Mouse (Mus musculus): ENCODE data around the gene Lbhd2. TPM values are rescaled to one million over a fixed set of nuclear protein-coding genes. Genes with fewer than 3 reads are reported as not detected.

Gene Lbhd2
- polyA plus RNA-seq, 1 experiment from 2014 or later, result 2.0 TPM

DNA sequence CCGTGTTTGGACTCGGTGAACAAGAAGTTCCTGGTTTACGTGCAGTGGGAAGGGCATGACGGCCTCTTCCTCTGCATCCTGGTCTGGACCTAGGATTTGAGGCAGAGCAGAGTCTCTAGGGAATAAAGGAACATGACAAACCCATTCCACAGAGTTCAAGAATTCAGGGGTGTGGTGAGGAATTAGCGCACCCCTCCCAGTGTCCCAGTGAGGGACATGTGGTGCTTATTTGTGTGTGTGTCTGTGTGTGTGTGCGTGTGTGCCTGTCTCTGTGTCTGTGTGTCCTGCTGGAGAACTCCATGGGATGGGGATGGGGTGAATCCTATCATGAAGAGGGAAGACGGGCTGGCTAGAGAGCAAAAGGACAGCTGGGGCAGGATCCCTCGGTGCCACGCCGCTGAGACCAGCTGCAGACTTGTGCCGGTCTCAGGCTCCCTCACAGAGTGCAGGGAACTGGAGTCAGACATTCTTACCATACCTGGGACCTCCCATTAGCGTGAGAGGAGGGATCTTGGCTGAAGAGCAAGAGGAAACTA lies 48.8 kb downstream of the Lbhd2 start:
- Histone ChIP-seq H3K27ac (no peak overlapping the region), H3K9ac (no peak overlapping the region), H3K27me3 (peaks cover 65% of the 10 kb centered on the region), H3K36me3 (no peaks in the 10 kb centered on the region), H3K4me3 (no peak overlapping the region), H3K9me3 (no peaks in the 10 kb centered on the region), H3K4me2 (no peak overlapping the region), H3K4me1 (peaks cover 34% of the 10 kb centered on the region)
- ATAC-seq (ENCODE audit: insufficient number of reproducible peaks, insufficient read depth, low FRiP score, low TSS enrichment, low read depth), result no peak
- 51% methylated on average over 12 of the region's 12 CpGs for WGBS

DNA sequence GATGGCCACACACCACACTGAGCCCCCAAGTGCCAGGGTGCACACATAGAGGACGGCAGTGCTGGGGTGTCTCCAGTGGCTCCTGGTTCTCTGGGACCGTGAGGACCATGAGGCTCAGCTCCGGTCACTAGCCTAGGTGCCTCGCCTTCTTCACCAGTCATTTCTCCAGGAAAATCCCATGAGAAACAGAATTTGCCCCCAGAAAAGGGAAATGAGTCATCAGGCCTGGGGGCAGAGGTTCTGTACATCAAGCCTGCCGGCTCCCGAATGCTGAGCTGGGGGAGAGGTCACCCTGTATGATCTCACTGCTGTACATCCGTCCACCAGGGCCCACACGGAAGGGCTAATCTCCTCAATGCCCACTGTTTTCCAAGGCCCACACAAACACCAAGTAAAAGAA lies 49.3 kb downstream of the Lbhd2 start:
- Histone ChIP-seq H3K4me1 (peaks cover 29% of the 10 kb centered on the region), H3K9ac (no peak overlapping the region), H3K4me2 (no peak overlapping the region), H3K27me3 (peaks cover 64% of the 10 kb centered on the region), H3K36me3 (no peaks in the 10 kb centered on the region), H3K4me3 (no peak overlapping the region), H3K27ac (no peak overlapping the region), H3K9me3 (no peaks in the 10 kb centered on the region)
- no peak for ATAC-seq (ENCODE audit: insufficient number of reproducible peaks, insufficient read depth, low FRiP score, low TSS enrichment, low read depth)
- 53% methylated on average over 8 of the region's 8 CpGs for WGBS

DNA sequence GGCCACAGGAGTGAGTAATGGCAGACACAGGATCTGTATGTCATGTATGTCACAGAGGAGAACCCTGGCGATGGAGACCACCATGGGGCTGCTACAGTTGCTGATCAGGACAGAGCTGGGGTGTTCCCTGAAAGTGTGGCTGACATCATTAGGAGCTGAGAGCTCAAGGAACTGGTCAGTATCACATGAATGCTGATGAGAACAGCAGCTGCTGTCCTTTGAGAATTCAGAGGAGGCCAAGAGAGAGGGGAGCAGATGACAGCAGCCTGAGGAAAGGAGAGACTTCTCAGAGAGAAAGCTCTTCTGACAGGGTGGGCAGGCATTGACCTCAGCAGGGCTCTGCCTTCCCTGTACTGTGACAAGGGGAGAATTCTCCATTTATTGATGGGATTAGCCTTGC lies 51.1 kb downstream of the Lbhd2 start:
- Histone ChIP-seq H3K4me3 (no peak overlapping the region), H3K36me3 (no peaks in the 10 kb centered on the region), H3K9ac (no peak overlapping the region), H3K4me2 (no peak overlapping the region), H3K27ac (no peak overlapping the region), H3K27me3 (peaks cover 48% of the 10 kb centered on the region), H3K4me1 (peaks cover 28% of the 10 kb centered on the region), H3K9me3 (no peaks in the 10 kb centered on the region)
- WGBS, result 78% methylated on average over 1 of the region's 1 CpGs
- ATAC-seq (ENCODE audit: insufficient number of reproducible peaks, insufficient read depth, low FRiP score, low TSS enrichment, low read depth), result no peak

Other genes starting within 250 kb of the Lbhd2 start
- 13.6 and 15.0 TPM in 2 replicates for gene Traf3, start 240.4 kb upstream of the Lbhd2 start, polyA plus RNA-seq (2015; fragmentation: Nextera tagmentation; extraction: Ambion mirVana)
- not detected in 2 replicates for gene 4930595D18Rik, start 222.3 kb upstream of the Lbhd2 start, polyA plus RNA-seq (2015; fragmentation: Nextera tagmentation; extraction: Ambion mirVana)
- 1.5 and 1.8 TPM in 2 replicates for gene Amn, start 135.7 kb upstream of the Lbhd2 start, polyA plus RNA-seq (2015; fragmentation: Nextera tagmentation; extraction: Ambion mirVana)
- gene Cdc42bpb, start 29.1 kb upstream of the Lbhd2 start, polyA plus RNA-seq (2015; fragmentation: Nextera tagmentation; extraction: Ambion mirVana), result 33.7 and 34.6 TPM in 2 replicates
- 10.2 and 12.7 TPM in 2 replicates for gene Exoc3l4, start 10.2 kb downstream of the Lbhd2 start, polyA plus RNA-seq (2015; fragmentation: Nextera tagmentation; extraction: Ambion mirVana)
- gene Tnfaip2, start 35.7 kb downstream of the Lbhd2 start, polyA plus RNA-seq (2015; fragmentation: Nextera tagmentation; extraction: Ambion mirVana), result 8.1 and 10.6 TPM in 2 replicates
- gene Gm266, start 79.0 kb downstream of the Lbhd2 start, polyA plus RNA-seq (2015; fragmentation: Nextera tagmentation; extraction: Ambion mirVana), result 9.5 and 12.1 TPM in 2 replicates
- gene Eif5, start 131.2 kb downstream of the Lbhd2 start, polyA plus RNA-seq (2015; fragmentation: Nextera tagmentation; extraction: Ambion mirVana), result 507 and 586 TPM in 2 replicates
- 49.4 and 52.0 TPM in 2 replicates for gene Mark3, start 167.7 kb downstream of the Lbhd2 start, polyA plus RNA-seq (2015; fragmentation: Nextera tagmentation; extraction: Ambion mirVana)

All from embryonic facial prominence, embryonic 13.5 days (tissue).